Mouse (Mus musculus) urinary bladder, postnatal 14 days (tissue): ENCODE measurements at regions not wholly inside any gene's neighbourhood (a gene's known extent, or its start where the extent isn't known, plus 50 kb on each side); places are given as distances from the start of the nearest gene placed in this dataset.
A peak's percentile ranks its signal among the peaks of the same experiment; 100 is the strongest.
"Not testable (repeated sequence)": the region's sequence is repeated elsewhere in the genome, so short reads cannot be mapped to it uniquely, and the experiment has no call there.

ENCODE experiments used
- DNase-seq: peaks from one replicate; pipeline ENCODE4 v3.0.0; 2021; ENCODE audit warnings: low spot score

DNA sequence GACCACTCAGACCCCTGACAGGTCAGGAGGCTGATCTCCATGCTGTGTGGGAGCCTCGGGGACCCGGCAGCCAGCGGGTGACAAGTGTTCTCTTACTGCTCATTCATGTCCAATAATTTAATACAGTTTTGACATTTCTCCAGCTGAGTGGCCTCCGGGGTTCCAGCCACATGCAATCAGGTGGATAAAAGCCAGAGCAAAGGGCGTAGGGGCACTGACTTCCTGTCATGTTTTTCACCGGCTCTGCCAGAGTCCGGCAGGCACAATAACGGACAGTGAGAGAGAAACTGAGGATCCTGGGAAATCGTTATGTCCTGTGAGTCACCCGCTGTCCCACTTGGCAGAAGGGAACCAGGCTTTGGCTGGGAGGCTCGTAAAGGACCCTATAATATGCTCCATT, 412.8 kb downstream of the Ptpru start:
- no peak for DNase-seq

DNA sequence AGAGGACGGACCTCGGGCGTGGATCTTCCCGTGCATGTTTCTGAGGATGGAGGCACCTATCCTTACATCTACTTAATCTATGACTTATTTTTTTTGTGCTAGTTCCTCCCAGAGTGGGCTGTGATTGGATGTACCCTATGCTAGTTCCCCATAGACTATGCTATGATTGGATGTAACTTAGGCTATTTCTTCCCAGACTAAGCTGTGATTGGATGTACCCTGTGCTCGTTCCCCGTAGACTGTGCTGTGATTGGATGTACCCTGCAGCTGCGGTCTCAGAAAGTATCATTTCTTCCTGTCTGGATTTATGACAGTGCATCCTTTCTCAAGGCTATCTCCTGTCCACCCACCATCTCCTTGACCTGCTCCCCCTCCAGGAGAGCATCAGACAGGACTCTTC, 410.2 kb downstream of the Ptpru start:
- DNase-seq: no peak

DNA sequence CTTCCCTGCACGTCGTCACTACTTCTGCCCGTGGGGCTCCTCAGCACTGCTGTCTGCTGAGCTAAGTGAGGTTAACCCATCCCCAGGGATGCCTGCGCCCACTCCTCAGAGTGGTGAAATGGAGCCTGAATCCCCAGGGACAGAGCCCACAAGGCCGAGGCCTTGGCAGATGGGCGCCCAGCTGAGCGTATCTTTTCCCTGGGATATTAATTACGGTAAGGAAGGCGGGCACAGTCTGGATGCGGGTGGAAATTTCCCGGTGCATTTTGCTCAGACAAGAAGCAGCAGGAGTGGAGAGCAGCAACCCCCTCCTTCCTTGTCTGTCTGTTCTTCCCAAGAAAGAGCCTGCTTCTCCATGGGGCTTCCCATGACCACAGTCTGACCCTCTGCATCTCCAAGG, 408.7 kb downstream of the Ptpru start:
- no peak for DNase-seq

DNA sequence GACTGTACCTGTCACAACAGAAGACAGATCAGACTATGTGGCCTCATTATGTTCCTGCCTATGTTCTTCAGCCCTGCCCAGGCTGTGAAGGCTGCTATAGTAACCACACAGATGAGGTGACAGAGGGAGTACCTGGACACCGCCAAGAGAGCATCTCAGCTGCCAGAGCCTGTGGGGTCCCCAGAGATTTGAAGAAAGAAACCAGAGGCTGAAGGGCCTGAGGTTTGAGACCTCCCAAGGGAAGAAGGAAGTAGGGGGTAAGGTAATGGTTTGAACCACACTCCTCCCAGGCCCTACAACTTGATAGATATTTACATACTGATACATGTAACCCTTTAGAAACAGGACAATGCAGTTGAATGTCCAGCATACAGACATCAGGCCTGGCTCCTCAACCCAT, 407.7 kb downstream of the Ptpru start:
- DNase-seq: no peak

DNA sequence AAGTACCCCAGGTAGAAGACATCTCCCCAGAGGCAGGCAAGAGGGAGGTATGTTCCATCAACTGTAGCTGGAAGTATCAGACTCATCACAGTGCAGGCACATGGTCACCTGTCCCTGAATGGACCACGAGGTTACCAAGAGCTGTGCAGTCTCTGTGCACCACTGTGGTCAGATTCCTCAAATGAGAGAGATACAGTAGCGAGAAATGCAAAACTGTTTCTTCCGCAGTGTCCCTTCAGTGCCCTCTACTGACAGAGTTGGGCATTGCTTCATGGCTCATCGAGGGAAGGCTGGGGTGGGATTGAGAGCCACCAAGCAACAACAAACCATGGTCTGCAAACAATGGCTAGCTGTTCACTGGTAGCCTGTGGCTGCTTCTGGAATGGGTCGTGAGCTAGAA, 406.9 kb downstream of the Ptpru start:
- DNase-seq: peak; percentile 68

DNA sequence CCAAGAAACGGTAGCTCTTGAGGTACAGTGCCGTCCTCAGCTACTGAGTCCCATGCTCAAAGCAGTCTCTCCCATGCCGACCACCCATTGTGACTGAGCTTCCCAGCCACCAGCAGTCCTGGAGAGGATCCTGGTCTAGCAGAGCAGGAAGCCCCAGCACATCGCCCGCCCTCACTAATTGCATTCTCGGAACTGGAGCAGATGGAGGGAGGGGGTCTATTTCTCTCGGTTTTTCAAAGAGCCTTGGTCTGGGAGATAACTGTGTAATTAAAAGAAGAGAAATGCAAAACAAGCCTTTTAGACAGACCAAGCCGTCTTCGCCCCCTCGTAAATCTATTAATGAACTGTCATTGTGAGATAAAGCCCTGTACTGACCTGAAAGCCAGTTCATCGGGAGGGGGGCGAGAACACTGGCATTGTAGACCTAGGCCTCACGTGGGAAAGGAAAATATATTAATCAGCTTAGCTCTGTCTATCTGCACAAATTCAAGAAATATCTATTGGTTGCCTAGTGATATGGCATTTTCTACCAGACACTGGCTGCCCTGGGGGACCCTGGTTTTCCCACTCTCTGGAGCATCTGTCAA, 405.4 kb downstream of the Ptpru start:
- no peak for DNase-seq

DNA sequence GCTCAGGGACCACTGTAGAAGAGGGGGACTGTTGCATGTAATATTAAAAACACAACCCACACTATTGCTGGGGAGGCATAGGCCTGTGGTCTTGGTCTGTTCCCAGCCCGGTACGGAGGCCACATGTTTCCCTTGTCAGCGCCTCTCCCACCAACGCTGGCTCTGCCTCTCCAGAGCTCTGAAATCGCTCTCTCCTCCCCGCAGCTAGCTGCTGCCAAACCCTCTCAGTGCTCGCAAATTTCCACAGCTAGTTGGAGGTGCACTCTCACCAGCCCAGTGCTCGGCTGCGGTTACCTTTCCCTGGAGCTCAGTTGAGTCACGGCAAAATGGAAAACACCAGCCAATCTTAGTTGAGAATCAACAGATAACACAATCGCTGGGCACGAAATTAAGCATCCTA, 402.9 kb downstream of the Ptpru start:
- DNase-seq: no peak

DNA sequence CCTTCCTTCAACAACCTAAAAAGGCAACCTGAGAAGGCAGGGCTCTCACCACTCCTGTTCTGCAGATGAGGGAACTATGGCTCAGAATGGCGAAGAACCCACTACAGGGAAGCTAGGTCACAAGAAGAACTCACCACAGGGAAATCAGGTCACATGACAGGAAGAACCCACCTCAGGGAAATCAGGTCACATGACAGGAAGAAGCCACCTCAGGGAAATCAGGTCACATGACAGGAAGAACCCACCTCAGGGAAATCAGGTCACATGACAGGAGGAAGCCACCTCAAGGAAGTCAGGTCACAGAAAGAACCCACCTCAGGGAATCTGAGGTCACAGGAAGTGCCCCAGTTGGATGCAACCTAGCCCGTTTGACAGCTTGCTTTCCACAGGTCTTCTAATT, 399.7 kb downstream of the Ptpru start:
- DNase-seq: no peak

DNA sequence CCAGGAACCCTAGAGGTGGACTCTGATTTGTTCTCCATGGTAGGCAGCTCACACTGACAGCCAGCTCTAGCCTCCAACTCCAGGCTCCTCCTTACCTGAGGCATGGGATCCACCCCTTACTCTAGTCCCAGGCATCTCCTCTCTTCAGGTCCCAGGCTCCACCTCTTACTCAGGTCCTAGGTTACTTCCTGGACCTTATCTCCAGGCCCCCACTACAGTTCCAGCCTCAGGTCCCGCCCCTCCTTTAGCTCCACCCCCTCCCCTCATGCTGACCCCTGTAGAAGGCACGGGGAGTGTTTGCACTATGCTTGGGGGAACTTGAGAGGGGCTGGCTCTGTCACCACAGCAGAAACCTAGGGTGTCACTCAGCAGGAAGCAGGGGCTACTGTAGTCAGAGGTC, 399.2 kb downstream of the Ptpru start:
- DNase-seq: no peak

DNA sequence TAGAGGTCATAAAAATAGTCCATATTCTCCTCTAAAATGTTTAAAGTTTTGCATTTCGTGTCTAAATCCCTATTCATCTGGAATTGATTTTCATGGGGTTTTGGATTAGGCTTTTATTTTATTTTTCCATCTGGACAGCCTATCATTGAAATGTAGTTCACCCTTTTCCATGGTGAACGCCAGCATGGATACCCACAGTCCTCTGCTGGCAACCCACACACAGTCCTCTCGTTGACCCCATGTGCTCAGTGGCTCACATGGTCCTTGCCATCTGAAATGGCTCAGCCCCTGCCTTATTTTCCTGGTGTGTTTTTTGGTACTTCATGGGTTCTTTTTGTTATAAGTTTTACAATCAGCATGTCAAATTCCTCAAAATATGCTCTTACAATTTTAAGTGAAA, 397.2 kb downstream of the Ptpru start:
- DNase-seq: no peak

DNA sequence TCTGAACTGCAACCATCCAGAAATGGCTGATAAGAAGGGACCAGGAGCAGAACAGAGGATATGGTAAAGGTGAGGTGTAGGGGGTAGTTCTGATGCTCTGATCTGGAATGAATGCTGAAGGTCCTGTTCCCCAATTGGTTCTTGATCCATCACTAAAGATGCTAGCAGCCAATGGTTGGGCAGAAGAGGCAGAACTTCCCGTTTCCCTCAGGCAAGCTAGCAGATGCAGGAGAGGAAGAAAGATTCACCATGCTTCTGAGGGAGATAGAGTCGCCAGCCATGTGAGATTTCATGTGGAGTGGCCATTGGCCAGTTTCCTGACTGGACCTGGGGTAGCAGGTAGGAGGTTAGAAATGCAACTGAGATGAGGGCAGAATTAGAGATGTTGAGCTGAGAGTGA, 394.6 kb downstream of the Ptpru start:
- no peak for DNase-seq

DNA sequence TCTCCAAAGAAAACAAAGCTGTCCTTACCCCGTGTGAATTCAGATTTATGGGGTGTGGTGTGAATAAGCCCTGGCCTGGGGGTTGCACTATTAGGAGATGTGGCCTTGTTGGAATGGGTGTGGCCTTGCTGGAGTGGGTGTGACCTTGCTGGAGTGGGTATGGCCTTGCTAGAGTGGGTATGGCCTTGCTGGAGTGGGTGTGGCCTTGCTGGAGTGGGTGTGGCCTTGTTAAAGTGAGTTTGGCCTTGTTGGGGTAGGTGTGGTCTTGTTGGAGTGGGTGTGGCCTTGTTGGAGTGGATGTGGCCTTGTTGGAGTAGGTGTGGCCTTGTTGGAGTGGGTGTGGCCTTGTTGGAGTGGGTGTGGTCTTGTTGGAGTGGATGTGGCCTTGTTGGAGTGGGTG, 387.8 kb downstream of the Ptpru start:
- not testable (repeated sequence) for DNase-seq

DNA sequence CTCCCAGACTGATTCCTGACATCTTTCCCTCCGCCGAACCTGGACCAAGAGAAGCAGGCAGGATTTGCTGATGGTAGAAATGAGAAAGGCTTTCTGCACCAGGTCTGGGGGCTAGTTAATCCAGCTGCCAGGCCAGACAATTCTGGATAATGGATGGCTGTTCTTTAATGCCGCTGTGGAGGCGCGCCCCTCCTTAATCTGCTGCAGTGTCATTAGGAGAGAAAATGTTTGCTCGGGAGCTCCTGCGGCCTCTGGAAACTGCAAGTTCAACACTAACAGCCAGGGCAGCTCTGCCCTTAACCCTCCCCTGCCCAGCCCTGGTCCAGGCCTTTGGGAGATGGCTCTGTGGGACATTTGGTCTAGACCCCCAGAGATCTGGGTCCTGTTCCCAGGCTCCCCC, 380.5 kb downstream of the Ptpru start:
- no peak for DNase-seq

DNA sequence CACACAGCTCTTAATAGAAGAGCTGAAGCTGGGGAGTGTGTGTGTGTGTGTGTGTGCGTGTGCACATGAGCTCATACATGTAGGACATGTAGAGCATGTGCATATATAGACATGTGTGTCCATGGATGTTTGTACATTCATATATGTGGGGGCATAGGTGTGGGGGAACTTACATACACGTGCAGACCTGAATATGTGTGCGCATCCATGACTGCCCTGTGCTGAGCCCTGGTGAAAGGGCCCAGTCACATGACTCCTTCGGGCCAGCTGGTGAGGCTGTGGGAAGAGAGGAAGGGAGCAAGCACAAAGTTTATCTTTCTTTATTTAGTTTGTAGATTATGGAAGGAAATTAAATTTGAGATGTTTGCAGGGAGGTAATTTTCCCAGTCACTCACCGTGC, 378.3 kb downstream of the Ptpru start:
- DNase-seq: no peak

DNA sequence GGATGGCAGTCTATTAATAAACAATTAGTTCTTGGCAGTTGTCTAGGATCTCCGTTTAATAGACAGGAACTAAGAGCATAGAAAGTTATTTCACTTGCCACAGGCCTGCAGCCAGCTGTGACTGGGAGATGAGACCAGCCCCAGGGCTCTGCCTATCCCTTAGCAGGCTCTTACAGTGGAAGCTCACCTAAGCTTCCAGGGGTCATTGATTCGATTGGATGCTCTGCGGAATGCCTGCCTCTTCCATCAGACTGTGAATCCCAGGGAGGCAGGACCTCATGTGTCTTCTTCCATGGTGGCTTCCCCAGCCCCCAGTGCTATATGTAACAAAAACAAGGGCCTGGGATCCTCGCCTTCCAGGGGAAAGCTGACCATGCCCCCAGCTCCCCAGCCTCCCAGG, 376.8 kb downstream of the Ptpru start:
- DNase-seq: no peak

DNA sequence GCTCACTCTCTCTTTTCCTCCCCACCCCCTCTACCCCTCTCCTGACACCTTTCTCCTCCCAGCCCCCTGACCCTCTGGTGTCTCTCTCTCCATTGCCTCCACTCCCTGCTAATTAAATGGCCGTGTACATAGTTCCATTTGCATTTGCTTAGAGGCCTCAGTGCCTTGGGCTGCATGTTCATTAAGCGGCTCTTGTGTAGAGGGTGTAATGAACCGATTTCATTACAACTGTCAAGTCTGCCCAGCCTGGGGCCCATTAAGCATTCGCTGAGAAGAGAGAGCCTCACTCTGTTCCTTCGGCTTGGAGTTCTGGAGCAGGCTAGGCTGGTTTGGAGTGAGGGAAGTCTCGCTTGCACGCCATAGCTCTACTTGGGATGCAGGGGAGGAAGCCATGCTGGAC, 376.4 kb downstream of the Ptpru start:
- DNase-seq: no peak

DNA sequence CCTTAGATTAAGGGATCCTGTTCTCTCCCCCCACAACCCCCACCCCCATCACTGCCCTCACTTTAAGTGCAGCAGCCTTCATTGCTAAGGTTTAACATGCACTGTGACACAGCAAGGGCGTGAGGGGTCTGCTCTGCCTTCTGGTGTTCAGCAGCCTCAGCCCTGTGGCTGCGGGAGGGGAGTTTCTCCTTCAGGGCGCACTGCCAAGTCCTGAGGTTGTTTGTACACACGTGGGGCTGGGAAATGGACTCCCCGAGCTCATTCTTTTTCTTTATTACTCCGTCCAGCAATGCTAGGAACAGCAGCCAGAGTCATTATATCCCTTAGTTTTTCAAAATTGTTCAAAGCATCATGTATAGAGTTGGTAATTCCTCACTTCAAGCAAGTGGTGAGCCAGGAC, 363.1 kb downstream of the Ptpru start:
- DNase-seq: no peak

DNA sequence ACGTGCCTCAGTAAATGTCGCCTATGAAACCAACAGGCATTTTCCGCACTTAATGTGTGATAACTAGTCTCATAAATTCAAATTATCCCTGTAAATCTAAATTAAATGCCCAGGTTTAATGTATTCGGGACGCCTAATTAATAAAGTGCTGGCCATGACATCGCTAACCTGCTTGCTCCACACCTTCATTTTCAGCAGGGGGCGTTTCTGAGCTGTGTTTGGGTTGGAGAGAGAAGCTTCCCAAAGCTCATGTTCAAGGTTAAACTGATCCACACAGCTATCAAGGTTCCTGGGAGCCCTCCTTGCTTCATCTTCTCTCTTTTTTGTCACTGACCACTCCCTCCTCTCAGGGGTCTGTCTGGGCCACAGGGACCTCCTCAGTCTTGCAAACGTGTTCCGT, 359.2 kb downstream of the Ptpru start:
- no peak for DNase-seq

DNA sequence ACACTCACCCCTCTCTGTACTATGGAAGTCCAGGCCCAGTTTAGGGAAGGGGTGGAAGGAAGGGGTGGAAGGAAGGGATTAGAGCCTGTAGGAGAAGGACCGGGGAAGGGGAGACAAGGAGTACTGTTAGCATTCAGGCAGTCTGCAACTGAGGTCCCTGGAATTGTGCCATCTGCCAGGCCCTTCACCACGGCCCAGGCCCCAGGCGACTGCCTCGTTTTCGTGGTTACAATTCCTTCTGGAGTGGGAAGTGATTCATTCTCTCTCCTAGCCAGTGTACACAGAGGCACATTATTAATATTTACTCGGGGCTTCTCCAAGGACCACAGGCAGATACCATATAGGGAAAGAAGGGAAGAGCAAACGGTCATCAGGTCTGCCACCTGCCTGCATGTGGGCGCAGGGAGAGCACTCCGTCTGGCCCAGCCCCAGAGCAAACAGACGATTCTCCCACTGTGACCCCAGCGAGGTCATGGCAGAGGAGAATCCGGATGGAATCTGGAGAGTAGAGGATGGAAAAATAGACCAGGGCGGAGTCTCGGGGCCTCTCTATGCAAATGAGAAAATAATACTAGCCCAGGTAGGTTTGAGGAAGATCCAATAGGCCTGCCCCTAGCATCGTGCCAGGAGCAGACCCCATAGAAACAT, 354.0 kb downstream of the Ptpru start:
- no peak for DNase-seq

DNA sequence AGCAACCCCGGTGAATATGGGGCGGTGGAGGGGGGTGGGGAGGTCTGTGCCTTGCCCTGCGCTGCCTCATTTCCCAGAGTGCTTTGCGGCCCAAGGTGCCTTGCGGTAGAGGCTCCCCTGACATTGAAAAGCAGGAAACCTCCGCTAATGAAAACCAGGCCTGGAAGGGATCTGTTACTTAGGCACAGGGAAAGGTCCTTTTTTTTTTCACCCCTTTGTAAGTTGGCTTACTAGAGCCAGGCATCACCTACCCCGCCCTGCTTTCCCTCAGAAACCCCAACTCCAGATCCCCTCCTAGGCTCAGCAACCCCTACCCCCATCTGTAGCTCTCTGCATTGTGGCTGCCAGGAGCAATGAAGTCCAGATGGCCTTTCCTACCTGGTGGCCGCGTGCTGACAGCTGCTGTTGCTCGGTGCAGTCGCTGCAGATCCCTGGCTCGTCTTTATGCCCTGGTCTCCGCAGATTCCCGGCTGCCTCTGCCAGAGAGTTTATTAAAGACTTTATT, 353.4 kb downstream of the Ptpru start:
- DNase-seq: no peak

DNA sequence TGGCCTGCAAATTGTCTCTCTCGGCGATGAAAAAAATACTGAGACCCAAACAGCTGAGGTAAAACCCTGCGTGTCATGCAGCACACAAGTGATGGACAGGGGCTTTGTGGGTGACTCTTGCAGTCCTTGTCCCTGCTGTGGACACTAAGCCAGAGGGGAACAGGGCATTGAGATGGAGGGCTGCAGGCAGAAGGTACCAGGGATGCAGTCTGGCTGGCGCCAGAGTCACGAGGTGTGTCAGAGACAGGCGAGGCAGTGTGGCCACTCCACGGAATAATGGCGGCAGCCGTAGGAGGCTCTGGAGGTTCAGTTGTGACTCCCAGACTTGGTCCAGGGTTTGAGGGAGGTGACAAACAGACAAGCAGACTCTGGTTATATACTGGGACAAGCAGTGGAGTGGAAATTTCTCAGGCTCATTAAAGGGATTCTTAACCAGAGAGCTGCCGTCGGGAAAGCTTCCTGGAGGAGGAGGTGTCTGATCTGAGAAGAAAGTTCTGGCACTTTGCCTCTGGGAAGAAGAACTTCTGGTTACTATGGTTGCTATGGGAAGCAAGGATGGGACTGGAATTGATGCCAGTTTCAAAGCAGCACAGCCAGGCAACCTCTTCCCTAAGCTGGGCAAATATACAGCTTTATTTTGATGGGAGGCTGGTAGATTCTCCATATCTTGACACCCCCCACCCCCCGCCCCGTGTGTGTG, 352.8 kb downstream of the Ptpru start:
- DNase-seq: no peak

DNA sequence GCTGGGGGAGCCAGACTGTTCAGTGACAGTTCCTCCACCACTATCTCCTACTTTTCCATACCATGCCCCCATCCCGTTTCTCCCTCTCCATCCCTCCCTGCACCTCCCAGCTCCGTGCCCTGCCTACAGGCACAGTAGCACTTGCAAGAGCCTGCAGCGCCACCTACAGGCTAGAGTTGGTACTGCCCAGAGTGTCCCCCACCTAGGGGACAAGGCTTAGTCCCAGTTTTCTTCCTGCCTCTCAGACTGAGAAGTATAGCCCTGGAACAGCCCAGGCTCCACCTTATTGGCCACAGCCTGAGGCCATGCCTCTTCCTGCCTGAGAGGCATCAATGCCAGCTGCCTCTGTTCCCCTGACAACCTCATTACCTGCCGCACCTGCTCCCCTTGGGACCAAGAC, 351.3 kb downstream of the Ptpru start:
- peak; percentile 83 for DNase-seq

DNA sequence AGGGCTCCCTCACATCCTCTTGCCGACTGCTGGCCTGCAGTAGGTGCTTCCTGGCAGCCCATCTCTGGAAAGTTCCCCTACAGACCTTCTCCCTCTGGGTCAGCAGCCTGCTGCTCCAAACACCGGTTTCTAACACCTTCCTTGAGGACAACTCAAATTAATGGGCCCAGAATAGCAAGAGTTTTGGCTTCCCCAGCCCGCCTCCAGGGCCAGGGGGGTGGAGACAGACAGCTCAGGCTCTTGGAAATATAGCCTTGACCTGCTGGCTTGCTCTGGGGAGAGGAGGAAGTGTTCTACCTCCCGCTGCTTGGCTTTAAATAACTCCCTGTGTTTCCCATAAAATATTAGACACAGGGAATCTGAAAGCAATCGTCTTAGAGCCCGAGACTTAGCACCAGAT, 349.8 kb downstream of the Ptpru start:
- DNase-seq: no peak

DNA sequence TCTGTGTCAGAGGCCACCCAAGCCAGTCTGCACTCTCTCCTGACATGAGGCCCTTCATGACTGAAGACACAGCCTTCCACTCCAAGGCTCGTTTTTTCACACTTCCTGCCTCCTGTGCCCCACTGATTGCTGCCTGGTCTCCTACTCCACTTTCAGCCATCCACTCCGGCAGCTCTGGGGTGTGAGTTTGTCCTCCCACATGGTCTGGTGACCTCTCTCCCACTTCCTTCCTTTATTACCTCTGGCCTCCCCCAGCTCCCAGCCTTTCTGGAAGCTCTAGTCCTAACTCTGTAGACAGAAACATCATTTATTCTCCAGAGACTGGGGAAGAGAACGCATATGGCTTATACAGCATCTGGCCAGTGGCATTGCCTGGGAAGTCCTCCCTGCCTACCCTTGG, 349.0 kb downstream of the Ptpru start:
- DNase-seq: no peak
